Mouse (Mus musculus) MEL (cell line): ENCODE results near the gene Auts2.

ENCODE experiments used
- CHD2 ChIP-seq: IDR thresholded peaks from 2 replicates; pipeline ENCODE4 v1.6.1; 2011; ENCODE audit warnings: low read length, improper control_type of control experiment
- CTCF ChIP-seq, 3 experiments: IDR thresholded peaks in 2 of 3; conservative IDR thresholded peaks in 1 of 3; 2 replicates each; pipeline ENCODE4 v1.5.1; 2011 to 2012; ENCODE audit warnings: low read length in 3 of 3, low read depth in 2 of 3, mild to moderate bottlenecking in 2 of 3, improper control_type of control experiment in 1 of 3, inconsistent platforms in 1 of 3, mixed read lengths in 1 of 3, moderate library complexity in 1 of 3; ENCODE audit not compliant: control insufficient read depth in 1 of 3, insufficient read depth in 1 of 3, poor library complexity in 1 of 3, severe bottlenecking in 1 of 3
- ELF1 ChIP-seq: IDR thresholded peaks from 2 replicates; pipeline ENCODE4 v1.6.1; 2014; ENCODE audit warnings: low read depth, mild to moderate bottlenecking, inconsistent platforms, low read length, improper control_type of control experiment, moderate library complexity
- ETS1 ChIP-seq: IDR thresholded peaks from 2 replicates; pipeline ENCODE4 v1.6.1; 2012; ENCODE audit warnings: low read depth, mild to moderate bottlenecking, inconsistent platforms, low read length, improper control_type of control experiment, moderate library complexity
- MAX ChIP-seq: IDR thresholded peaks from 2 replicates; pipeline ENCODE4 v1.6.1; 2011; ENCODE audit warnings: low read length, improper control_type of control experiment
- NRF1 ChIP-seq: IDR thresholded peaks from 2 replicates; pipeline ENCODE4 v1.6.1; 2014; ENCODE audit warnings: low read depth, mild to moderate bottlenecking, inconsistent platforms, low read length, improper control_type of control experiment, moderate library complexity; ENCODE audit not compliant: poor library complexity, insufficient read depth, severe bottlenecking
- POLR2A ChIP-seq, 2 experiments: IDR thresholded peaks; 2 replicates each; pipeline ENCODE4 v1.6.1; 2011 to 2012; ENCODE audit warnings: low read length in 2 of 2, mild to moderate bottlenecking in 2 of 2, control low read depth in 1 of 2, improper control_type of control experiment in 1 of 2, low read depth in 1 of 2, moderate library complexity in 1 of 2; ENCODE audit not compliant: control insufficient read depth in 1 of 2, insufficient read depth in 1 of 2, poor library complexity in 1 of 2

- TF ChIP-seq ELF1: no peak
- TF ChIP-seq CTCF (IDR thresholded peaks at IDR 0.05 in 2 of 3, conservative IDR thresholded peaks at IDR 0.05 in 1 of 3; ENCODE audit: control insufficient read depth in 1 of 3, insufficient read depth in 1 of 3, low read depth in 2 of 3, low read length in 3 of 3, poor library complexity in 1 of 3, severe bottlenecking in 1 of 3): no peak
- no peak for TF ChIP-seq ETS1
- no peak for TF ChIP-seq POLR2A (IDR thresholded peaks at IDR 0.05; ENCODE audit: control insufficient read depth in 1 of 2, insufficient read depth in 1 of 2, low read depth in 1 of 2, low read length in 2 of 2, poor library complexity in 1 of 2)
- TF ChIP-seq NRF1: no peak
- no peak for TF ChIP-seq MAX
- no peak for TF ChIP-seq CHD2
Observed at GRCm38 (mm10) chr5:132498045-132498444, 45.1 kb downstream of the Auts2 start.
